8 mouse cellular contexts compared by ENCODE assay signal in the genomic region with DNA sequence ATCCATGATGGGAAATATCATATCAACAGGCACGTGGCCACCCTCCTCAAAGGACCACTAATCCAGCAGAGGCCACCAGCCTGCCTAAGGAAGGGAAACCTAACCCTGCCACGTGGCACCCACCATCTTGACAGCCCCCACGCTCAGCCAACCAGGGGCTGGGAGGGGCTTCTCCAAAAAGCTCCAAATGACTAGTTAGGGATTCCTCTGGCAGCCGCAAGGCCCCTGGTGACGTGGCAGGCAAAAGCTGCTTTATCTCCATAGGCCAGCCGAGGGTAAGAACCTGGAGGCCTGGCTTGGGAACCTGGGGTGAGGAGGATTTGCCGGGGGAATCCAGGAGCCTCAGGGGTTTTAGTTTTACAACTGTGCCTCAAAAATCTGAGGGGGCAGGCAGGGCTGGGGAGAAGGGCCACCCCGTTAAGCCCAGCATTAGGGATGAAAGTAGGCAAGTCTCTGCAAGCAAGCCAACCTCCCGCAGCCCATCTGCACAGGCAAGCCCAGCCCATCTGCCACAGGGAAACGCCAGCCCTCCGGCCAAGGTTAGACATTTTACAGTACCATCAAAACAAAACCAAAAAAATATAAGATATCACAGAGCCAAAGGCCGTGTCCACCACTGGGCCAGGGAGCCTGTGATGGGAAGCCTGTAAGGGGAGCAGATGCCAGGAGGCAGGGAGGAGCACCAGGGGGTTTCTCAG. TPM values are rescaled to one million over a fixed set of nuclear protein-coding genes. Genes with fewer than 3 reads are reported as not detected.
DNase-seq lines count a peak whose midpoint lies in the region; ATAC-seq and TF ChIP-seq lines count a peak whose summit lies in the region.

No protein-coding gene starts in this region.

- peaks cover 17% of the 10 kb centered on the region for H3K36me3 ChIP-seq in E14TG2a.4 (ENCODE audit: insufficient read depth, low read length)
- H3K36me3 ChIP-seq in forebrain, embryonic 14.5 days (ENCODE audit: control insufficient read depth, insufficient read depth, low read length): peaks cover 27% of the 10 kb centered on the region
- peaks cover 17% of the 10 kb centered on the region for H3K36me3 ChIP-seq in hindbrain, embryonic 11.5 days (ENCODE audit: control insufficient read depth, insufficient read depth, low read length)
- no peaks in the 10 kb centered on the region for H3K36me3 ChIP-seq in liver, embryonic 14.5 days (replicated peaks; ENCODE audit: control insufficient read depth, insufficient read depth, low read depth)
- no peaks in the 10 kb centered on the region; the same call in 1 of the 2 replicates for H3K36me3 ChIP-seq in neural tube, embryonic 14.5 days (ENCODE audit: control insufficient read depth, insufficient read depth, low read length)

- peak; percentile 54 for DNase-seq in forebrain, embryonic 14.5 days (ENCODE audit: low spot score)
- peak; percentile 53 for DNase-seq in hindbrain, embryonic 11.5 days (ENCODE audit: low spot score)
- DNase-seq in liver, embryonic 14.5 days (ENCODE audit: low read depth in 3 of 3, low spot score in 3 of 3): no peak
- DNase-seq in thymus, postnatal 36 days: no peak
- DNase-seq in frontal cortex, postnatal 36 days (ENCODE audit: low spot score in 2 of 2): no peak

- no peaks in the 10 kb centered on the region for H3K9me3 ChIP-seq in E14TG2a.4 (ENCODE audit: low read length)
- no peaks in the 10 kb centered on the region for H3K9me3 ChIP-seq in forebrain, embryonic 14.5 days (replicated peaks; ENCODE audit: control insufficient read depth, low read length)
- H3K9me3 ChIP-seq in hindbrain, embryonic 11.5 days (ENCODE audit: control insufficient read depth, low read length): no peaks in the 10 kb centered on the region
- H3K9me3 ChIP-seq in liver, embryonic 14.5 days (ENCODE audit: control insufficient read depth, low read length): no peaks in the 10 kb centered on the region
- no peaks in the 10 kb centered on the region for H3K9me3 ChIP-seq in neural tube, embryonic 14.5 days (ENCODE audit: control insufficient read depth, low read length)

- ATAC-seq in forebrain, embryonic 14.5 days: peak; percentile 7; the same call in 1 of the 2 replicates
- peak; percentile 26; the same call in 1 of the 2 replicates for ATAC-seq in hindbrain, embryonic 11.5 days (ENCODE audit: low FRiP score)
- no peak for ATAC-seq in liver, embryonic 14.5 days (ENCODE audit: insufficient read depth)
- ATAC-seq in neural tube, embryonic 14.5 days (ENCODE audit: low read depth): no peak

- H3K27me3 ChIP-seq in E14TG2a.4 (ENCODE audit: insufficient read depth, low read length): peaks cover 76% of the 10 kb centered on the region
- H3K27me3 ChIP-seq in forebrain, embryonic 14.5 days (replicated peaks; ENCODE audit: control insufficient read depth, insufficient read depth, low read length): no peaks in the 10 kb centered on the region
- no peaks in the 10 kb centered on the region for H3K27me3 ChIP-seq in hindbrain, embryonic 11.5 days (ENCODE audit: control insufficient read depth, insufficient read depth, low read length)
- H3K27me3 ChIP-seq in liver, embryonic 14.5 days (ENCODE audit: control insufficient read depth, insufficient read depth, low read length): peaks cover 6% of the 10 kb centered on the region
- no peaks in the 10 kb centered on the region for H3K27me3 ChIP-seq in neural tube, embryonic 14.5 days (ENCODE audit: control insufficient read depth, insufficient read depth, low read length)

- WGBS in forebrain, embryonic 14.5 days: 7% methylated on average over 12 of the region's 12 CpGs
- 4% methylated on average over 12 of the region's 12 CpGs for WGBS in hindbrain, embryonic 11.5 days
- WGBS in liver, embryonic 14.5 days (ENCODE audit: insufficient replicate concordance): 41% methylated on average over 12 of the region's 12 CpGs
- 12% methylated on average over 12 of the region's 12 CpGs for WGBS in neural tube, embryonic 14.5 days

- peak overlapping the region; percentile 74 for H3K4me2 ChIP-seq in forebrain, embryonic 14.5 days (ENCODE audit: low read length)
- H3K4me2 ChIP-seq in hindbrain, embryonic 11.5 days (replicated peaks; ENCODE audit: low read depth, low read length): peak overlapping the region; percentile 69
- H3K4me2 ChIP-seq in liver, embryonic 14.5 days (ENCODE audit: low read depth): peak overlapping the region; percentile 16; the same call in 1 of the 2 replicates
- peak overlapping the region; percentile 61 for H3K4me2 ChIP-seq in neural tube, embryonic 14.5 days (ENCODE audit: low read depth, low read length)

- H3K4me1 ChIP-seq in E14TG2a.4 (replicated peaks; ENCODE audit: low read depth, low read length): peaks cover 76% of the 10 kb centered on the region
- H3K4me1 ChIP-seq in brown adipose tissue, adult 24 weeks (ENCODE audit: control insufficient read depth, insufficient read depth, insufficient read length, low read length): peaks cover 19% of the 10 kb centered on the region
- peaks cover 38% of the 10 kb centered on the region for H3K4me1 ChIP-seq in forebrain, embryonic 14.5 days (ENCODE audit: control insufficient read depth, insufficient read depth, low read length)
- H3K4me1 ChIP-seq in hindbrain, embryonic 11.5 days (replicated peaks; ENCODE audit: control insufficient read depth, insufficient read depth, low read length): peaks cover 21% of the 10 kb centered on the region
- H3K4me1 ChIP-seq in liver, embryonic 14.5 days (replicated peaks; ENCODE audit: control insufficient read depth in 2 of 2, insufficient read depth in 2 of 2, low read length in 1 of 2): no peaks in the 10 kb centered on the region
- H3K4me1 ChIP-seq in neural tube, embryonic 14.5 days (ENCODE audit: control insufficient read depth, insufficient read depth, low read length): peaks cover 29% of the 10 kb centered on the region

- TF ChIP-seq EP300 in liver, embryonic 14.5 days (IDR thresholded peaks at IDR 0.05; ENCODE audit: low read depth): no peak

- no peak for TF ChIP-seq CTCF in E14TG2a.4 (conservative IDR thresholded peaks at IDR 0.05; ENCODE audit: low read length)
- no peak for TF ChIP-seq CTCF in liver, embryonic 14.5 days (IDR thresholded peaks at IDR 0.05; ENCODE audit: low read depth)

- H3K4me3 ChIP-seq in E14TG2a.4 (replicated peaks; ENCODE audit: low read length): peak overlapping the region; percentile 75
- peak overlapping the region; percentile 92 for H3K4me3 ChIP-seq in brown adipose tissue, adult 24 weeks (ENCODE audit: insufficient read depth, low read depth, low read length)
- H3K4me3 ChIP-seq in forebrain, embryonic 14.5 days (ENCODE audit: low read depth, low read length): peak overlapping the region; percentile 40
- H3K4me3 ChIP-seq in hindbrain, embryonic 11.5 days (ENCODE audit: low read depth, low read length): peak overlapping the region; percentile 43
- H3K4me3 ChIP-seq in liver, embryonic 14.5 days (ENCODE audit: insufficient read depth in 1 of 2, low read depth in 2 of 2, low read length in 2 of 2): peak overlapping the region; percentile 34 to 68
- H3K4me3 ChIP-seq in neural tube, embryonic 14.5 days (ENCODE audit: low read depth, low read length): peak overlapping the region; percentile 37

- peak overlapping the region; percentile 64 for H3K9ac ChIP-seq in forebrain, embryonic 14.5 days (ENCODE audit: low read length)
- peak overlapping the region; percentile 88 for H3K9ac ChIP-seq in hindbrain, embryonic 11.5 days (ENCODE audit: low read depth, low read length)
- H3K9ac ChIP-seq in liver, embryonic 14.5 days (replicated peaks): no peak overlapping the region
- peak overlapping the region; percentile 68 for H3K9ac ChIP-seq in neural tube, embryonic 14.5 days (replicated peaks; ENCODE audit: low read depth, low read length)

- H3K27ac ChIP-seq in brown adipose tissue, adult 24 weeks (replicated peaks; ENCODE audit: low read depth, low read length): peak overlapping the region; percentile 100
- peak overlapping the region; percentile 88 for H3K27ac ChIP-seq in forebrain, embryonic 14.5 days (ENCODE audit: low read depth, low read length)
- peak overlapping the region; percentile 95 for H3K27ac ChIP-seq in hindbrain, embryonic 11.5 days (ENCODE audit: low read depth, low read length)
- no peak overlapping the region for H3K27ac ChIP-seq in liver, embryonic 14.5 days
- H3K27ac ChIP-seq in neural tube, embryonic 14.5 days (ENCODE audit: low read depth, low read length): peak overlapping the region; percentile 79

RNA-seq across cellular contexts. Expression of gene Serpinh1, which starts 1.8 kb away (rescaled TPM):
- 245 and 533 TPM in 2 replicates for polyA plus RNA-seq in brown adipose tissue, adult 24 weeks (2012; ENCODE audit: insufficient read depth, insufficient read length, missing spikeins)
- 102 and 115 TPM in 2 replicates for polyA plus RNA-seq in forebrain, embryonic 14.5 days (2014; fragmentation: Nextera tagmentation; extraction: Ambion mirVana)
- 245 and 269 TPM in 2 replicates for polyA plus RNA-seq in hindbrain, embryonic 11.5 days (2014; fragmentation: Nextera tagmentation; extraction: Ambion mirVana)
- 34.5 and 34.9 TPM in 2 replicates for polyA plus RNA-seq in liver, embryonic 14.5 days (2012; rRNA removed)
- 23.3 and 23.4 TPM in 2 replicates for polyA plus RNA-seq in liver, embryonic 14.5 days (2014; fragmentation: Nextera tagmentation; extraction: Ambion mirVana)
- polyA plus RNA-seq in neural tube, embryonic 14.5 days (2014; fragmentation: Nextera tagmentation; extraction: Ambion mirVana): 38.7 and 139 TPM in 2 replicates

RNA-seq across cellular contexts. Expression of gene Gdpd5, which starts 30.0 kb away (rescaled TPM):
- 10.1 and 10.9 TPM in 2 replicates for polyA plus RNA-seq in brown adipose tissue, adult 24 weeks (2012; ENCODE audit: insufficient read depth, insufficient read length, missing spikeins)
- polyA plus RNA-seq in forebrain, embryonic 14.5 days (2014; fragmentation: Nextera tagmentation; extraction: Ambion mirVana): 26.8 and 34.5 TPM in 2 replicates
- 23.0 and 25.9 TPM in 2 replicates for polyA plus RNA-seq in hindbrain, embryonic 11.5 days (2014; fragmentation: Nextera tagmentation; extraction: Ambion mirVana)
- polyA plus RNA-seq in liver, embryonic 14.5 days (2012; rRNA removed): 0.81 and 0.90 TPM in 2 replicates
- 0.85 and 0.94 TPM in 2 replicates for polyA plus RNA-seq in liver, embryonic 14.5 days (2014; fragmentation: Nextera tagmentation; extraction: Ambion mirVana)
- polyA plus RNA-seq in neural tube, embryonic 14.5 days (2014; fragmentation: Nextera tagmentation; extraction: Ambion mirVana): 38.1 and 47.9 TPM in 2 replicates

Comparison
In these comparisons a context has a peak if more than half of its experiments do, and no peak if none do; other contexts are left out.
1. H3K4me3 ChIP-seq: peak in every context shown above with its lines; median percentile 92 in brown adipose tissue, adult 24 weeks; 75 in E14TG2a.4; 51 in liver, embryonic 14.5 days; 43 in hindbrain, embryonic 11.5 days; 40 in forebrain, embryonic 14.5 days; 37 in neural tube, embryonic 14.5 days.
2. ATAC-seq: peak in forebrain, embryonic 14.5 days (single experiment) and hindbrain, embryonic 11.5 days (single experiment); none in liver, embryonic 14.5 days (single experiment) and neural tube, embryonic 14.5 days (single experiment).
3. DNase-seq: peak in forebrain, embryonic 14.5 days (single experiment) and hindbrain, embryonic 11.5 days (single experiment); none in liver, embryonic 14.5 days (0 of 3), thymus, postnatal 36 days (0 of 2) and frontal cortex, postnatal 36 days (0 of 2).
4. H3K4me2 ChIP-seq: peak in every context shown above with its lines; median percentile 74 in forebrain, embryonic 14.5 days; 69 in hindbrain, embryonic 11.5 days; 61 in neural tube, embryonic 14.5 days; 16 in liver, embryonic 14.5 days.